Mouse (Mus musculus) stomach, postnatal 0 days (tissue): ENCODE measurements at regions not wholly inside any gene's neighbourhood (a gene's known extent, or its start where the extent isn't known, plus 50 kb on each side); places are given as distances from the start of the nearest gene placed in this dataset.

Experiments
- ATAC-seq: fragments of 200-750 bp; cut with Nextera tagmentation; 2 replicates; pipeline ENCODE4 v1.8.0; 2017; ENCODE audit not compliant: low FRiP score, low TSS enrichment
- DNase-seq: peaks from one replicate; pipeline ENCODE4 v3.0.0-alpha.2; 2016; ENCODE audit warnings: low spot score
- H3K27ac ChIP-seq: fragments of 300-500 bp; sonication (generic); replicated peaks from 2 replicates; pipeline ENCODE4 v1.5.1; 2014; ENCODE audit warnings: mild to moderate bottlenecking, control low read depth
- H3K27me3 ChIP-seq: fragments of 300-500 bp; sonication (generic); 2 replicates; pipeline ENCODE4 v1.6.1; 2014; ENCODE audit warnings: low read length; ENCODE audit not compliant: control insufficient read depth, insufficient read depth
- H3K36me3 ChIP-seq: fragments of 300-500 bp; sonication (generic); 2 replicates; pipeline ENCODE4 v1.6.1; 2014; ENCODE audit warnings: low read length, mixed read lengths; ENCODE audit not compliant: control insufficient read depth, insufficient read depth
- H3K4me1 ChIP-seq: fragments of 300-500 bp; sonication (generic); replicated peaks from 2 replicates; pipeline ENCODE4 v1.6.1; 2014; ENCODE audit warnings: antibody characterized with exemption; ENCODE audit not compliant: control insufficient read depth, insufficient read depth
- H3K4me2 ChIP-seq: fragments of 300-500 bp; sonication (generic); replicated peaks from 2 replicates; pipeline ENCODE4 v1.6.1; 2014; ENCODE audit warnings: low read depth, mild to moderate bottlenecking, control low read depth, moderate library complexity
- H3K4me3 ChIP-seq: fragments of 300-500 bp; sonication (generic); 2 replicates; pipeline ENCODE4 v1.5.1; 2014; ENCODE audit warnings: low read depth, low read length, control low read depth
- H3K9ac ChIP-seq: fragments of 300-500 bp; sonication (generic); 2 replicates; pipeline ENCODE4 v1.6.1; 2014; ENCODE audit warnings: mild to moderate bottlenecking, low read length, control low read depth, mixed read lengths
- H3K9me3 ChIP-seq: fragments of 300-500 bp; sonication (generic); 2 replicates; pipeline ENCODE4 v1.6.1; 2016; ENCODE audit warnings: low read length; ENCODE audit not compliant: control insufficient read depth
- CTCF ChIP-seq: IDR thresholded peaks from 2 replicates; pipeline ENCODE4 v1.5.1; 2016; ENCODE audit warnings: antibody characterized with exemption, low read depth, mild to moderate bottlenecking, moderate library complexity
- EP300 ChIP-seq: optimal IDR thresholded peaks from 2 replicates; pipeline ENCODE3; 2016; ENCODE audit warnings: antibody characterized with exemption
- WGBS: fragments of 180-500 bp; shearing (Covaris S2); extraction: QIAGEN DNeasy Blood & Tissue Kit; methylation state at CpG from one replicate; pipeline ENCODE4 v1.1.7; 2014; 5-methylcytosine and 5-hydroxymethylcytosine counted together

DNA sequence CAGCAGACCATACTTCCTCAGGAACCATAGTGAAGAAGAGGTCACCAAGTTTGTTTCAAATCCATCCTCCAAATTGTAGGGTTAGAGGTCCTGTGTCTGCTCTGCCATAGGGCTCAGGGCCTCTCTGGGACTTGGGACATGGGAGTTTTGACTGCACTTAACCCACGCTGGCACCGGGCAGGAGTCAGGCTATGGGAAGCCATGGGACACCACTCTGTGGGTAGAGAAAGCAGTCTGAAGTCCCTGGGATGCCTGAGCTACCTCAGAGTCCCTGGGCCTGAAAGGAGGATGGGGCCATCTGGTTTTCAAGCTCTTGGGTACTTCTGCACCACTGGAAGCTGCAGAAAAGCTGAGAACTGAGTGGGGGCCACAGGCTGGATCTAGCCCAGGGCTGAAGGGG, 819.7 kb upstream of the Tenm4 start:
- no peak overlapping the region for H3K4me3 ChIP-seq
- H3K4me1 ChIP-seq = no peaks in the 10 kb centered on the region
- H3K9ac ChIP-seq = no peak overlapping the region
- no peak overlapping the region for H3K27ac ChIP-seq
- WGBS = 90% methylated on average over 2 of the region's 2 CpGs
- no peaks in the 10 kb centered on the region for H3K36me3 ChIP-seq
- no peaks in the 10 kb centered on the region for H3K27me3 ChIP-seq
- TF ChIP-seq CTCF = no peak
- TF ChIP-seq EP300 = no peak
- no peak overlapping the region for H3K4me2 ChIP-seq
- ATAC-seq (no peak), DNase-seq (no peak)
- H3K9me3 ChIP-seq = no peaks in the 10 kb centered on the region

DNA sequence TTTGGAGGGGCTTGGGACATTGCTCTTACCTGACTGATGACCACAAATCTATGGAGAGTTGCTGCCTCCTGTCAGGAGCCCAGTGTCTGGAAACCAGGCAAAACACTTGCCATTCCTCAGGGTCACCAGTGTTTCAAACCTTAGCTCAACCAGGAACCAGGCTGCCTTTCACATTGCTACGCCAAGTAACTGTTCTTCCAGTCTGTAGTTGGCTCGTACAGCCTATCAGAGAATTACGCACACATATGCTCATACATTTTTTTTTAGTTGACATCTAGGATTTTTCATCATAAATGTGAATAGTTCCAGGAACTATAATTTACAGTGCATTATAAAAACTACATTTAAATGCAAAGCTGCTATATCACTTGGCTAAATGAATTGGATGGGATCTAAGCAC, 818.9 kb upstream of the Tenm4 start:
- no peaks in the 10 kb centered on the region for H3K36me3 ChIP-seq
- H3K27me3 ChIP-seq = no peaks in the 10 kb centered on the region
- H3K27ac ChIP-seq = no peak overlapping the region
- 79% methylated on average over 3 of the region's 3 CpGs for WGBS
- ATAC-seq (no peak), DNase-seq (no peak)
- no peaks in the 10 kb centered on the region for H3K9me3 ChIP-seq
- H3K4me3 ChIP-seq = no peak overlapping the region
- H3K9ac ChIP-seq = no peak overlapping the region
- H3K4me1 ChIP-seq = no peaks in the 10 kb centered on the region
- no peak overlapping the region for H3K4me2 ChIP-seq
- TF ChIP-seq EP300 (no peak), CTCF (no peak)

DNA sequence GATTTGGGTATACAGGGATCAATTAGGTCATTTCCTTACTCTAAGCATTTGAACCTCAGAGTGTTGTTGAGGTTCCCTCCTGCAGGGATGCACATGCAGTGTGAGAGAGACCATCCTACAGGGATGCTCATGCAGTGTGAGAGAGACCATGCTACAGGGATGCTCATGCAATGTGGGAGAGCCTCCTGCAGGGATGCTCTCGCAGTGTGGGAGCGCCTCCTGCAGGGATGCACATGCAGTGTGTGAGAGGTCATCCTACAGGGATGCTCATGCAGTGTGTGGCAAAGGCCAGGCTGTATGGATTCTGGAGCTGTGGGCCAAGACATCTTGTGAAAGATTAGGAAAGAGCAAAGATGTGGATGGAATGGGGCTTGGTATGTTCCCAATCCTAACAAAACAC, 816.1 kb upstream of the Tenm4 start:
- TF ChIP-seq EP300 (no peak), CTCF (peak; percentile 49)
- H3K27me3 ChIP-seq = no peaks in the 10 kb centered on the region
- WGBS = 56% methylated on average over 2 of the region's 2 CpGs
- H3K9ac ChIP-seq = no peak overlapping the region
- H3K9me3 ChIP-seq = no peaks in the 10 kb centered on the region
- H3K36me3 ChIP-seq = no peaks in the 10 kb centered on the region
- no peak overlapping the region for H3K4me2 ChIP-seq
- no peaks in the 10 kb centered on the region for H3K4me1 ChIP-seq
- ATAC-seq (no peak), DNase-seq (no peak)
- no peak overlapping the region for H3K4me3 ChIP-seq
- no peak overlapping the region for H3K27ac ChIP-seq

DNA sequence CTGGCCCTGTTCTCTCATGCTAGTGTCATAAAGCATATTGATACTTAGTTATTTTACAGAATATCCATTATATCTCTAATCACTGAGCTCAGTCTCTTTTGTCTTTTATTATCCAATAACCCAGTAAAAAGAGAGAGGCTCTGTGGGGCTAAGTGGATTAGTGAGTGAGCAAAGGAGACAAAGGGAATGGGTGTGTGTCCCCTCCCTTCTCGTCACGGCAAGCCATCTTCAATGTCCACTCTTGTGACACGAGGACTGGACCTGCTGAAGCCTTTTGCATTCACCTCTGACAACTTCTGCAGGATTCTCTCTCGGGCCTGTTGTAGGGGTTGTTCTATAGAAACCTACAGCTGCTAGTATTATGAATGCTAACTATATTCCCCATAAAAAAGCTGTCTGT, 812.3 kb upstream of the Tenm4 start:
- no peak overlapping the region for H3K27ac ChIP-seq
- ATAC-seq (no peak), DNase-seq (no peak)
- no peak overlapping the region for H3K4me3 ChIP-seq
- H3K27me3 ChIP-seq = no peaks in the 10 kb centered on the region
- no peak overlapping the region for H3K4me2 ChIP-seq
- H3K36me3 ChIP-seq = no peaks in the 10 kb centered on the region
- no peaks in the 10 kb centered on the region for H3K4me1 ChIP-seq
- H3K9ac ChIP-seq = no peak overlapping the region
- no peaks in the 10 kb centered on the region for H3K9me3 ChIP-seq
- TF ChIP-seq EP300 = no peak
- no peak for TF ChIP-seq CTCF
- 77% methylated on average over 4 of the region's 4 CpGs for whole genome bisulfite sequencing

DNA sequence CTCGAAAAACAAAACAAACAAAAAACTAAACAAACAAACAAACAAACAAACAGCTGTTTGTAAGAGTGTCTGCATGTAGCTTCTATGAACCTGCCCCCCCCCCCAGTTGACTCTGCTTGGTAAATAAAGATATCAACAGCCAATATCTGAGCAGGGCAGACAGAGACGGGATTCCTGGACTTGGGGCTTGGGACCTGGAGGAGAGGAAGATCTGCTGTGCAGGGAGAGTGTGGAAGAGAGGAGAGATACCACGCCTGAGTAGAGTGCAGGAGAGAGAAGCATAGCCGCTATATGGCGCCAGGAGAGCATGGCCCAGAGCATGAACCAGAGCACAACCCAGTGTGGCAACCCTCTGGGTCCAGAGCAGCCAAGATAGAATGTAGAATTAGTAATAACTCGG, 811.9 kb upstream of the Tenm4 start:
- Histone ChIP-seq H3K4me3 (no peak overlapping the region), H3K9me3 (no peaks in the 10 kb centered on the region), H3K27ac (no peak overlapping the region), H3K27me3 (no peaks in the 10 kb centered on the region), H3K4me1 (no peaks in the 10 kb centered on the region), H3K9ac (no peak overlapping the region), H3K4me2 (no peak overlapping the region), H3K36me3 (no peaks in the 10 kb centered on the region)
- DNase-seq (no peak), ATAC-seq (no peak)
- TF ChIP-seq CTCF = no peak
- TF ChIP-seq EP300 = no peak
- 75% methylated on average over 6 of the region's 6 CpGs for WGBS
